Mouse (Mus musculus): ENCODE results near the gene Msi1. TPM values are rescaled to one million over a fixed set of nuclear protein-coding genes. Genes with fewer than 3 reads are reported as not detected.

Gene Msi1
- total and polyA plus RNA-seq, 3 experiments = 3.5 to 5.7 TPM; not detected in 1

DNA sequence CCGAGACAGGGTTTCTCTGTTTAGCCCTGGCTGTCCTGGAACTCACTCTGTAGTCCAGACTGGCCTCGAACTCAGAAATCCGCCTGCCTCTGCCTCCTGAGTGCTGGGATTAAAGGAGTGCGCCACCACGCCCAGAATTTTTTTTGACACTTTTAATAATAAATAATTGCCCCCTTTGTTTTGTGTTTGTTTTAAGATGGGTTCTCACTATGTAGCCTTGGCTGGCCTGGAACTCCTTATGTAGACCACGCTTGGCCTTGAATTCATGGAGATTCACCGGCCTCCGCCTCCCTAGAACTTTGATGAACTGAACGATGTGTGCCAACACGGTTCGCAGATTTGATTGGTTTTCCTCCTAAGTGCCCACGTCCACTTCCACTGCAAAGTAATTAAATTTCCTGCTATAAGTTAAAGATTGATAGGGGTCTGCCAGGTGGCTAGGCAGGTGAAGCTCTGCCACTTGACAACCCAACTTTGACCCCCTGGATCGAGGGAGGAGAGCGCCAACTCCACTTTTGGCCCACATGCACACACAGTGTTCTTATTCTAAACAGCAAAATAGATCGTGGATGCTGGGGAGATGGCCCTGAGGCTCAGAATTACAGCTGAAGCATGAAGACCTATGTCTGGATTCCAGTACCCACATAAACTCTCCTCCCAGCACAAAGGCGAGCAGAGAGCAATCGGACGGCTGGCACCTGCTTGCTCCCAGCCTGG is 56.2 kb downstream of the Msi1 start:
- H3K4me1 ChIP-seq (ENCODE audit: control insufficient read depth in 1 of 2, insufficient read depth in 2 of 2, low read length in 2 of 2) = 0 out of 4 replicates have a peak, but pooled peaks cover 0 to 6% of the 10 kb centered on the region in 2 experiments

DNA sequence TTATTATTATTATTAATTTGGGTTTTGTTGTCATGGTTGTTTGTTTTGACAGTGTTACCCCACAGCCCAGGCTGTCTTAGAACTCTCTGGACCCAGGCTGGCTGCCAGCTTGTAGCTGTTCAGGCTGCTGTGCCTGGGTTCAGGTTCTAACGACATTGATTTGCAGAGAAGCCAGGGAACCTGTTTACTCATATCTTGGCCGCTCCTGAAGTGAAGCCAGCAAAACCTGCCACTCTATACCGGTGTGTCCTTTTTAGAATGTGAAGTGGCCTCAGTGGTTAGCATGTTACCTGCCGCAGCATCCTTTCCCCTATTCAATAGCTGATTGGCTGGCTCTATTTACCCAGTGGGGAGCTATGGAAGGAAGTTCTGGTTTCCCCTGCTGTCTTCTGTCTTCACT is 57.3 kb downstream of the Msi1 start:
- Histone ChIP-seq H3K27ac (ENCODE audit: control insufficient read depth, low read depth, low read length) (no peak overlapping the region), H3K27me3 (ENCODE audit: control insufficient read depth in 1 of 2, insufficient read depth in 2 of 2, low read length in 2 of 2) (no peaks in the 10 kb centered on the region), H3K79me2 (ENCODE audit: control insufficient read depth, insufficient read depth, low read length, poor library complexity) (no peaks in the 10 kb centered on the region), H3K9me3 (replicated peaks; ENCODE audit: insufficient read depth, low read length) (no peaks in the 10 kb centered on the region), H3K4me1 (ENCODE audit: control insufficient read depth in 1 of 2, insufficient read depth in 2 of 2, low read length in 2 of 2) (0 out of 4 replicates have a peak, but pooled peaks cover 0 to 6% of the 10 kb centered on the region in 2 experiments), H3K9ac (ENCODE audit: control insufficient read depth, low read depth, low read length, poor library complexity, severe bottlenecking) (no peak overlapping the region), H3K4me3 (ENCODE audit: control insufficient read depth in 1 of 2, insufficient read depth in 1 of 2, low read depth in 2 of 2, low read length in 2 of 2) (no peak overlapping the region), H3K36me3 (ENCODE audit: control insufficient read depth in 1 of 2, insufficient read depth in 2 of 2, low read length in 2 of 2) (peaks cover 0 to 8% of the 10 kb centered on the region in 2 experiments; a peak in 2 of 4 replicates)
- TF ChIP-seq RAD21 (IDR thresholded peaks at IDR 0.05; ENCODE audit: low read depth, low read length) (no peak), SMC3 (IDR thresholded peaks at IDR 0.05; ENCODE audit: low read depth, low read length) (no peak), TBP (IDR thresholded peaks at IDR 0.05; ENCODE audit: low read depth, low read length) (no peak), CTCF (IDR thresholded peaks at IDR 0.05 in 2 of 3, conservative IDR thresholded peaks at IDR 0.05 in 1 of 3; ENCODE audit: control insufficient read depth in 1 of 3, insufficient read depth in 1 of 3, low read depth in 2 of 3, low read length in 3 of 3, poor library complexity in 1 of 3, severe bottlenecking in 1 of 3) (no peak), GATA1 (IDR thresholded peaks at IDR 0.05; ENCODE audit: low read depth, low read length) (no peak), CHD1 (IDR thresholded peaks at IDR 0.05; ENCODE audit: low read depth, low read length) (no peak), JUND (IDR thresholded peaks at IDR 0.05; ENCODE audit: low read depth, low read length) (no peak), NELFE (IDR thresholded peaks at IDR 0.05; ENCODE audit: low read depth, low read length) (no peak), POLR2A (IDR thresholded peaks at IDR 0.05; ENCODE audit: control insufficient read depth in 1 of 2, insufficient read depth in 1 of 2, low read depth in 1 of 2, low read length in 2 of 2, poor library complexity in 1 of 2) (no peak), POLR2AphosphoS2 (IDR thresholded peaks at IDR 0.05; ENCODE audit: low read length) (no peak), TCF12 (IDR thresholded peaks at IDR 0.05; ENCODE audit: low read depth, low read length) (no peak), HCFC1 (IDR thresholded peaks at IDR 0.05; ENCODE audit: low read depth, low read length) (no peak), ELF1 (IDR thresholded peaks at IDR 0.05; ENCODE audit: low read depth, low read length) (no peak), ZC3H11A (IDR thresholded peaks at IDR 0.05; ENCODE audit: low read depth, low read length) (no peak), RCOR1 (IDR thresholded peaks at IDR 0.05; ENCODE audit: low read depth, low read length) (no peak), MAFK (IDR thresholded peaks at IDR 0.05; ENCODE audit: borderline replicate concordance, low read depth, low read length) (no peak), ETS1 (IDR thresholded peaks at IDR 0.05; ENCODE audit: low read depth, low read length) (no peak)
- no peak for DNase-seq (ENCODE audit: low read depth, low spot score)

More for the DNA sequence above, 56.2 kb downstream of the Msi1 start:
- Histone ChIP-seq H3K27ac (ENCODE audit: control insufficient read depth, low read depth, low read length) (no peak overlapping the region), H3K36me3 (ENCODE audit: control insufficient read depth in 1 of 2, insufficient read depth in 2 of 2, low read length in 2 of 2) (peaks cover 0 to 6% of the 10 kb centered on the region in 2 experiments; a peak in 2 of 4 replicates), H3K27me3 (ENCODE audit: control insufficient read depth in 1 of 2, insufficient read depth in 2 of 2, low read length in 2 of 2) (no peaks in the 10 kb centered on the region), H3K9ac (ENCODE audit: control insufficient read depth, low read depth, low read length, poor library complexity, severe bottlenecking) (no peak overlapping the region), H3K9me3 (replicated peaks; ENCODE audit: insufficient read depth, low read length) (no peaks in the 10 kb centered on the region), H3K79me2 (ENCODE audit: control insufficient read depth, insufficient read depth, low read length, poor library complexity) (no peaks in the 10 kb centered on the region), H3K4me3 (ENCODE audit: control insufficient read depth in 1 of 2, insufficient read depth in 1 of 2, low read depth in 2 of 2, low read length in 2 of 2) (no peak overlapping the region)
- TF ChIP-seq GATA1 (IDR thresholded peaks at IDR 0.05; ENCODE audit: low read depth, low read length) = no peak
- no peak for TF ChIP-seq BHLHE40 (IDR thresholded peaks at IDR 0.05; ENCODE audit: borderline replicate concordance, low read depth, low read length)
- TF ChIP-seq MYB (IDR thresholded peaks at IDR 0.05; ENCODE audit: low read depth, low read length) = no peak
- TF ChIP-seq SIN3A (IDR thresholded peaks at IDR 0.05; ENCODE audit: low read length) = no peak
- no peak for TF ChIP-seq MAFK (IDR thresholded peaks at IDR 0.05; ENCODE audit: borderline replicate concordance, low read depth, low read length)
- TF ChIP-seq MAX (IDR thresholded peaks at IDR 0.05; ENCODE audit: low read length) = no peak
- no peak for TF ChIP-seq ZMIZ1 (IDR thresholded peaks at IDR 0.05; ENCODE audit: low read depth, low read length)
- no peak for TF ChIP-seq CHD2 (IDR thresholded peaks at IDR 0.05; ENCODE audit: low read length)
- no peak for TF ChIP-seq JUND (IDR thresholded peaks at IDR 0.05; ENCODE audit: low read depth, low read length)
- no peak for TF ChIP-seq MXI1 (IDR thresholded peaks at IDR 0.05; ENCODE audit: low read depth, low read length)
- no peak for TF ChIP-seq ELF1 (IDR thresholded peaks at IDR 0.05; ENCODE audit: low read depth, low read length)
- TF ChIP-seq USF2 (IDR thresholded peaks at IDR 0.05; ENCODE audit: borderline replicate concordance in 1 of 2, insufficient read depth in 1 of 2, low read depth in 1 of 2, low read length in 2 of 2) = no peak
- no peak for TF ChIP-seq NRF1 (IDR thresholded peaks at IDR 0.05; ENCODE audit: insufficient read depth, low read depth, low read length, poor library complexity, severe bottlenecking)
- no peak for TF ChIP-seq MEF2A (IDR thresholded peaks at IDR 0.05; ENCODE audit: extremely low read depth, insufficient replicate concordance, low read depth, low read length, poor library complexity, severe bottlenecking)
- TF ChIP-seq POLR2A (IDR thresholded peaks at IDR 0.05; ENCODE audit: control insufficient read depth in 1 of 2, insufficient read depth in 1 of 2, low read depth in 1 of 2, low read length in 2 of 2, poor library complexity in 1 of 2) = no peak
- DNase-seq (ENCODE audit: low read depth, low spot score) = no peak

All from MEL (cell line).